Mouse (Mus musculus) MEL (cell line): Measurements from ENCODE around the gene Inpp5e. TPM values are rescaled to one million over a fixed set of nuclear protein-coding genes. Genes with fewer than 3 reads are reported as not detected.

Source experiments
- DNase-seq: peaks from one replicate; pipeline ENCODE4 v3.0.0; 2011; ENCODE audit warnings: low read depth, low spot score
- H3K27ac ChIP-seq: 2 replicates; pipeline ENCODE4 v1.5.1; 2012; ENCODE audit warnings: low read depth, mild to moderate bottlenecking, control low read depth, low read length, moderate library complexity; ENCODE audit not compliant: control insufficient read depth
- H3K27me3 ChIP-seq, 2 experiments: fragments of 150-350 bp in 1 of 2; sonication (generic) in 1 of 2; 2 replicates each; pipeline ENCODE4 v1.6.1; 2012; ENCODE audit warnings: low read length in 2 of 2, mild to moderate bottlenecking in 2 of 2, improper control_type of control experiment in 1 of 2, moderate library complexity in 1 of 2; ENCODE audit not compliant: insufficient read depth in 2 of 2, control insufficient read depth in 1 of 2
- H3K36me3 ChIP-seq, 2 experiments: 2 replicates each; pipeline ENCODE4 v1.6.1; 2012 to 2014; ENCODE audit warnings: low read length in 2 of 2, improper control_type of control experiment in 1 of 2, inconsistent platforms in 1 of 2, mild to moderate bottlenecking in 1 of 2; ENCODE audit not compliant: insufficient read depth in 2 of 2, control insufficient read depth in 1 of 2
- H3K4me1 ChIP-seq, 2 experiments: fragments of 150-350 bp in 1 of 2; sonication (generic) in 1 of 2; 2 replicates each; pipeline ENCODE4 v1.6.1; 2012; ENCODE audit warnings: low read length in 2 of 2, improper control_type of control experiment in 1 of 2, mild to moderate bottlenecking in 1 of 2; ENCODE audit not compliant: insufficient read depth in 2 of 2, control insufficient read depth in 1 of 2
- H3K4me3 ChIP-seq, 2 experiments: fragments of 150-350 bp in 1 of 2; sonication (generic) in 1 of 2; 2 replicates each; pipeline ENCODE4 v1.5.1; 2012; ENCODE audit warnings: low read depth in 2 of 2, low read length in 2 of 2, mild to moderate bottlenecking in 2 of 2, moderate library complexity in 2 of 2, control low read depth in 1 of 2, improper control_type of control experiment in 1 of 2; ENCODE audit not compliant: control insufficient read depth in 1 of 2, insufficient read depth in 1 of 2
- H3K79me2 ChIP-seq: 2 replicates; pipeline ENCODE4 v1.6.1; 2012; ENCODE audit warnings: mild to moderate bottlenecking, low read length, moderate library complexity; ENCODE audit not compliant: control insufficient read depth, poor library complexity, insufficient read depth
- H3K9ac ChIP-seq: 2 replicates; pipeline ENCODE4 v1.6.1; 2012; ENCODE audit warnings: low read depth, mild to moderate bottlenecking, control low read depth, low read length, moderate library complexity; ENCODE audit not compliant: control insufficient read depth, poor library complexity, severe bottlenecking
- H3K9me3 ChIP-seq: fragments of 150-350 bp; sonication (generic); replicated peaks from 2 replicates; pipeline ENCODE4 v1.6.1; 2012; ENCODE audit warnings: mild to moderate bottlenecking, low read length, improper control_type of control experiment, moderate library complexity; ENCODE audit not compliant: insufficient read depth
- CHD2 ChIP-seq: IDR thresholded peaks from 2 replicates; pipeline ENCODE4 v1.6.1; 2011; ENCODE audit warnings: low read length, improper control_type of control experiment
- CTCF ChIP-seq, 3 experiments: IDR thresholded peaks in 2 of 3; conservative IDR thresholded peaks in 1 of 3; 2 replicates each; pipeline ENCODE4 v1.5.1; 2011 to 2012; ENCODE audit warnings: low read length in 3 of 3, low read depth in 2 of 3, mild to moderate bottlenecking in 2 of 3, improper control_type of control experiment in 1 of 3, inconsistent platforms in 1 of 3, mixed read lengths in 1 of 3, moderate library complexity in 1 of 3; ENCODE audit not compliant: control insufficient read depth in 1 of 3, insufficient read depth in 1 of 3, poor library complexity in 1 of 3, severe bottlenecking in 1 of 3
- ELF1 ChIP-seq: IDR thresholded peaks from 2 replicates; pipeline ENCODE4 v1.6.1; 2014; ENCODE audit warnings: low read depth, mild to moderate bottlenecking, inconsistent platforms, low read length, improper control_type of control experiment, moderate library complexity
- EP300 ChIP-seq, 2 experiments: IDR thresholded peaks; 2 replicates each; pipeline ENCODE4 v1.6.1; 2011; ENCODE audit warnings: improper control_type of control experiment in 2 of 2, low read length in 2 of 2, low read depth in 1 of 2, mild to moderate bottlenecking in 1 of 2
- GATA1 ChIP-seq: IDR thresholded peaks from 2 replicates; pipeline ENCODE4 v1.6.1; 2011; ENCODE audit warnings: low read depth, low read length, improper control_type of control experiment
- HCFC1 ChIP-seq: IDR thresholded peaks from 2 replicates; pipeline ENCODE4 v1.6.1; 2012; ENCODE audit warnings: low read depth, mild to moderate bottlenecking, inconsistent platforms, low read length, improper control_type of control experiment, moderate library complexity
- MYB ChIP-seq: IDR thresholded peaks from 2 replicates; pipeline ENCODE4 v1.6.1; 2011; ENCODE audit warnings: mild to moderate bottlenecking, low read depth, low read length, improper control_type of control experiment
- MYC ChIP-seq: IDR thresholded peaks from 2 replicates; pipeline ENCODE4 v1.6.1; 2011; ENCODE audit warnings: low read depth, mild to moderate bottlenecking, low read length, improper control_type of control experiment, moderate library complexity
- NELFE ChIP-seq: IDR thresholded peaks from 2 replicates; pipeline ENCODE4 v1.6.1; 2011; ENCODE audit warnings: low read depth, low read length, improper control_type of control experiment
- POLR2AphosphoS2 ChIP-seq: IDR thresholded peaks from 2 replicates; pipeline ENCODE4 v1.6.1; 2011; ENCODE audit warnings: low read length, improper control_type of control experiment
- POLR2AphosphoS5 ChIP-seq: IDR thresholded peaks from 2 replicates; pipeline ENCODE4 v1.6.1; 2012; ENCODE audit warnings: low read depth, borderline replicate concordance, mild to moderate bottlenecking, inconsistent platforms, low read length, moderate library complexity, mixed read lengths
- RCOR1 ChIP-seq: IDR thresholded peaks from 2 replicates; pipeline ENCODE4 v1.6.1; 2012; ENCODE audit warnings: low read depth, mild to moderate bottlenecking, inconsistent platforms, low read length, improper control_type of control experiment
- SMC3 ChIP-seq: IDR thresholded peaks from 2 replicates; pipeline ENCODE4 v1.6.1; 2011; ENCODE audit warnings: low read depth, low read length, improper control_type of control experiment
- TAL1 ChIP-seq: IDR thresholded peaks from 2 replicates; pipeline ENCODE4 v1.6.1; 2012; ENCODE audit warnings: mild to moderate bottlenecking, inconsistent platforms, low read length, moderate library complexity, mixed read lengths
- TCF12 ChIP-seq: IDR thresholded peaks from 2 replicates; pipeline ENCODE4 v1.6.1; 2014; ENCODE audit warnings: low read depth, mild to moderate bottlenecking, inconsistent platforms, low read length, improper control_type of control experiment, moderate library complexity
- UBTF ChIP-seq: IDR thresholded peaks from 2 replicates; pipeline ENCODE4 v1.6.1; 2012; ENCODE audit warnings: low read depth, mild to moderate bottlenecking, inconsistent platforms, low read length, improper control_type of control experiment, moderate library complexity, borderline replicate concordance; ENCODE audit not compliant: insufficient read depth
- USF2 ChIP-seq, 2 experiments: IDR thresholded peaks; 2 replicates each; pipeline ENCODE4 v1.6.1; 2011 to 2012; ENCODE audit warnings: improper control_type of control experiment in 2 of 2, low read length in 2 of 2, borderline replicate concordance in 1 of 2, inconsistent platforms in 1 of 2, low read depth in 1 of 2, mild to moderate bottlenecking in 1 of 2; ENCODE audit not compliant: insufficient read depth in 1 of 2
- ZKSCAN1 ChIP-seq: IDR thresholded peaks from 2 replicates; pipeline ENCODE4 v1.6.1; 2012; ENCODE audit warnings: low read depth, mild to moderate bottlenecking, inconsistent platforms, low read length, improper control_type of control experiment, moderate library complexity
- ZNF384 ChIP-seq: IDR thresholded peaks from 2 replicates; pipeline ENCODE4 v1.6.1; 2012; ENCODE audit warnings: low read depth, mild to moderate bottlenecking, inconsistent platforms, low read length, improper control_type of control experiment
- polyA plus RNA-seq, 2 experiments: library from polyadenylated mRNA; stranded (reverse) in 1 of 2; unstranded in 1 of 2; fragments of >175 nt in 1 of 2; fragments of >200 nt in 1 of 2; gene quantifications; 2 replicates each; pipeline versions ENCODE4 v1.2.1 to v1.2.4; 2012; ENCODE audit warnings: low replicate concordance in 2 of 2, low read depth in 1 of 2; ENCODE audit not compliant: insufficient read length in 2 of 2, insufficient read depth in 1 of 2, missing spikeins in 1 of 2
- total RNA-seq: library from RNA; depleted of rRNA; stranded (reverse); fragments of 300-350 nt; gene quantifications from 2 replicates; pipeline ENCODE4 v1.2.3, GENCODE M21; 2012

Gene Inpp5e
- total and polyA plus RNA-seq, 3 experiments: 11.2 to 17.5 TPM; not detected in 1

- peaks cover 0 to 7% of the 10 kb centered on the region in 2 experiments; a peak in 2 of 4 replicates for H3K4me1 ChIP-seq
- H3K9ac ChIP-seq: no peak overlapping the region
- no peak for TF ChIP-seq POLR2AphosphoS5
- TF ChIP-seq RCOR1: no peak
- TF ChIP-seq TAL1: no peak
- no peak for TF ChIP-seq ZNF384
- TF ChIP-seq POLR2AphosphoS2: no peak
- no peak for TF ChIP-seq USF2 (IDR thresholded peaks at IDR 0.05; ENCODE audit: borderline replicate concordance in 1 of 2, insufficient read depth in 1 of 2, low read depth in 1 of 2, low read length in 2 of 2)
- TF ChIP-seq UBTF: no peak
- no peaks in the 10 kb centered on the region; a peak in 1 of 4 replicates for H3K27me3 ChIP-seq
- no peaks in the 10 kb centered on the region for H3K9me3 ChIP-seq
- no peak overlapping the region for H3K27ac ChIP-seq
- peaks cover 0 to 2% of the 10 kb centered on the region in 2 experiments; a peak in 1 of 4 replicates for H3K36me3 ChIP-seq
- H3K4me3 ChIP-seq: no peak overlapping the region
- H3K79me2 ChIP-seq: peaks cover 6% of the 10 kb centered on the region; the same call in 1 of the 2 replicates
- no peak for DNase-seq
Measured at GRCm38 (mm10) chr2:26356678-26357077, 52.3 kb downstream of the Inpp5e start.

- Histone ChIP-seq H3K36me3 (peaks cover 0 to 2% of the 10 kb centered on the region in 2 experiments; a peak in 1 of 4 replicates), H3K27ac (no peak overlapping the region), H3K79me2 (peaks cover 9% of the 10 kb centered on the region), H3K27me3 (no peaks in the 10 kb centered on the region; a peak in 1 of 4 replicates), H3K4me3 (no peak overlapping the region), H3K9me3 (no peaks in the 10 kb centered on the region), H3K9ac (no peak overlapping the region), H3K4me1 (peaks cover 0 to 8% of the 10 kb centered on the region in 2 experiments; a peak in 2 of 4 replicates)
- no peak for DNase-seq
- TF ChIP-seq RCOR1 (no peak), ELF1 (no peak), CTCF (IDR thresholded peaks at IDR 0.05 in 2 of 3, conservative IDR thresholded peaks at IDR 0.05 in 1 of 3; ENCODE audit: control insufficient read depth in 1 of 3, insufficient read depth in 1 of 3, low read depth in 2 of 3, low read length in 3 of 3, poor library complexity in 1 of 3, severe bottlenecking in 1 of 3) (no peak), TAL1 (no peak), SMC3 (no peak), MYB (no peak), GATA1 (no peak), MYC (no peak), ZKSCAN1 (no peak), EP300 (IDR thresholded peaks at IDR 0.05; ENCODE audit: low read depth in 1 of 2, low read length in 2 of 2) (no peak), CHD2 (no peak), TCF12 (no peak), NELFE (no peak), HCFC1 (no peak)
Measured at GRCm38 (mm10) chr2:26356231-26356630, 52.8 kb downstream of the Inpp5e start.
